Comparison of ENCODE assay signal across 8 mouse cellular contexts in the genomic region with DNA sequence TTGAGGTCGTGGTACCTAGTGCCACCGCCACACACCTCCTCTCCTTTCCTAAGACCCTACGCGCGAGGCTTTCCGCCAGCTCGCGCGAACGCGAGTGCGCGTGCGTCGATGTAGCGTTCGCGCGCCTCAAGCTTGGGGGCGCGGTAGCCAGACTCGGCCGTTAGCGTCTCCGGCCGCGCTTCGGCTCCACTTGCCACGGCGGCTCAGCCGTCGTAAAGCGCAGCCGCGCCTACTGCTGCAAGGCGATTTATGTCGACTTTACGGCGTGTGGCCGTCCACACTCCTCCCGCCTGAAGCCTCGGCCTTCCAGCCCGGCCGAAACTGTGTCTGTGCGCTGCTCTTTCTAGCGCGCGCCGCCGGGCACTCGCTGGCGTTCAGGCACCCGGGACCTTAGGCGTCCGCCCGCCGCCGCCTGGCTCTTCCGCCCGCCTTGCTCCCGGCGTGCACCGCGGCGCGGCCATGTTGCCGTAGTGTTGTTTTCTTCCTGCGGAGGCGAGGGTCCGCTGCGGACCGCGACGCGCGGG. TPM values are rescaled to one million over a fixed set of nuclear protein-coding genes. Genes with fewer than 3 reads are reported as not detected.
DNase-seq lines count a peak whose midpoint lies in the region; ATAC-seq lines count a peak whose summit lies in the region.

A gene (plus strand): TSS at position 400 of the 524 bp plus-strand sequence.

- no peaks in the 10 kb centered on the region for H3K27me3 ChIP-seq in hindbrain, embryonic 16.5 days (replicated peaks; ENCODE audit: control insufficient read depth, insufficient read depth, low read length)

- peaks cover 44% of the 10 kb centered on the region for H3K79me2 ChIP-seq in macrophage (ENCODE audit: inconsistent target)

- under 1% methylated on average over 75 of the region's 76 CpGs for WGBS in hindbrain, embryonic 16.5 days
- WGBS in macrophage (ENCODE audit: missing documents) = 0% methylated on average over 76 of the region's 76 CpGs

- H3K27ac ChIP-seq in hindbrain, embryonic 16.5 days (ENCODE audit: low read depth, low read length) = peak within 1 kb of the TSS; percentile 100
- peak within 1 kb of the TSS; percentile 64 for H3K27ac ChIP-seq in macrophage

- H3K4me1 ChIP-seq in hindbrain, embryonic 16.5 days (ENCODE audit: control insufficient read depth, insufficient read depth, low read depth, low read length) = peaks cover 18% of the 10 kb centered on the region

- peak within 1 kb of the TSS; percentile 76 for H3K4me2 ChIP-seq in hindbrain, embryonic 16.5 days (ENCODE audit: low read length)

- peak within 1 kb of the TSS; percentile 94 for H3K4me3 ChIP-seq in hindbrain, embryonic 16.5 days (ENCODE audit: low read length)
- peak within 1 kb of the TSS; percentile 63 for H3K4me3 ChIP-seq in macrophage (ENCODE audit: inconsistent target)

- ATAC-seq in hindbrain, embryonic 16.5 days = peak; percentile 96

- DNase-seq in WW6 (ENCODE audit: low read depth, low spot score) = peak; percentile 84
- peak; percentile 65 to 87 for DNase-seq in cerebellum, postnatal 4 days (ENCODE audit: low spot score in 2 of 2)
- peak; percentile 82 for DNase-seq in gastrocnemius, adult 18-20 months (ENCODE audit: low spot score)
- DNase-seq in left cerebral cortex, adult 18-20 months (ENCODE audit: low spot score in 2 of 2) = peak; percentile 82 to 91
- peak; percentile 90 for DNase-seq in right cerebral cortex, adult 18-20 months
- DNase-seq in urinary bladder, postnatal 10 days (ENCODE audit: low spot score) = peak; percentile 45

- no peaks in the 10 kb centered on the region for H3K9me3 ChIP-seq in hindbrain, embryonic 16.5 days (ENCODE audit: control insufficient read depth, low read length)

- peak within 1 kb of the TSS; percentile 100 for H3K9ac ChIP-seq in hindbrain, embryonic 16.5 days (ENCODE audit: low read depth, low read length)

- no peaks in the 10 kb centered on the region for H3K36me3 ChIP-seq in hindbrain, embryonic 16.5 days (ENCODE audit: control insufficient read depth, insufficient read depth, low read length)
- no peaks in the 10 kb centered on the region for H3K36me3 ChIP-seq in macrophage (ENCODE audit: inconsistent target)

RNA-seq across cellular contexts. Expression of the gene that starts here (rescaled TPM):
- total RNA-seq in gastrocnemius, adult 18-20 months (2021) = 10 to 100 TPM; 32.2 to 37.0 TPM
- polyA plus RNA-seq in hindbrain, embryonic 16.5 days (2015; fragmentation: Nextera tagmentation; extraction: Ambion mirVana) = 10.5 and 13.6 TPM in 2 replicates
- total RNA-seq in left cerebral cortex, adult 18-20 months (2021) = 10 to 100 TPM; 67.0 TPM
- 100 to 1,000 TPM in 16 of 26 experiments, 10 to 100 TPM in 10; 55.2 to 227 (median 118) TPM for total RNA-seq in macrophage (2018; cell fraction: chromatin; rRNA removed)
- 10 to 100 TPM; 18.3 to 30.2 (median 24.2) TPM for total RNA-seq in macrophage (2018; cell fraction: cytosol; rRNA removed)
- 100 to 1,000 TPM in 5 of 26 experiments, 10 to 100 TPM in 21; 34.9 to 145 (median 75.3) TPM for total RNA-seq in macrophage (2018; cell fraction: nucleus; rRNA removed)
- 11.7 to 19.9 TPM (median 16.5 TPM) in 3 replicates for polyA plus RNA-seq in macrophage (2018)

Comparison
In these comparisons a context has a peak if more than half of its experiments do, and no peak if none do; other contexts are left out.
1. Peak in every context shown above with its lines: DNase-seq, ATAC-seq, H3K4me3 ChIP-seq and H3K27ac ChIP-seq.